ENCODE assay signal across 13 mouse cellular contexts in the genomic region with DNA sequence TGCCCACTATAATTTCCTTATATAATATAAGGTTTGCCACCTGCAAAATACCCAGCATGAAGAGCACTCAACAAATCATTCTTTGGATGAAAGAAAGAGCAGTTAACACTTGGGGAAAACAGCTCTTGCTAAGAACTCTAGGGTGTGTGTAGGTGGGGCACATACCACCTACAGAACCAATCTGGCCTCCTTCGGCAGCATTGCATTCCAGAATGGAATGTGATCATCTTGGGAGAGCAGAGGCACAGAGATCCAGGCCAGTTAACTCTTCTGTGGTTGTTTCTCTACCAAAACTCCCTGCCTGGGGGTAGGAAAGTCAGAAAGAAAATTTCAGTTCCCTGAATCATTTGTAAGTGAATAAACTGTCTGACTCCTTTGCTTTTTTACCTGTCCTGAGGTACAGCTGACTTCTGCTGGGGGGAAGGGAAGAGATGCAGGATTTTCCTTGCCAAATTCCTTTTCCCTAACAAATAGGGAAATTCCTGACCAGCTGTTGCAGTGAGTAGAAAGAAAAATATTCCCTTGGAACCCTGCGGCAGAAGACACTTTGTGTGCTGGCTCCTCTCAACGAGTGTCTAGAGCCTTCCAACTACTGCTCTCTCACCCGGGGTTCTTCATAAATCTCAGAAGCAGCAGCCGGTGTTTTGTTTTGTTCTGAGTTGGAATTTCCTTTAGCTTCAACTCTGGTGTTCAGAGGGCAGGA.
DNase-seq lines count a peak whose midpoint lies in the region; ATAC-seq lines count a peak whose summit lies in the region.
"Had no signal": no experiment of that assay in that cellular context is flagged by ENCODE, and none has a peak within 500 bp of the region (broad histone marks: within the 10 kb centered on the region; RNA-seq: fewer than 3 reads in every experiment).

No protein-coding gene starts in this region.

- ATAC-seq in limb, embryonic 13.5 days (ENCODE audit: low FRiP score, low read depth), result no peak
- no peak for ATAC-seq in limb, embryonic 15.5 days (ENCODE audit: insufficient number of reproducible peaks, low FRiP score, low TSS enrichment, low read depth)
- no peak for ATAC-seq in midbrain, embryonic 16.5 days
- ATAC-seq: forebrain, postnatal 0 days had no signal

- intact Hi-C loops in heart, postnatal 25 days (cut with DNase I), result no loop called here

- H3K9ac ChIP-seq in limb, embryonic 13.5 days, result no peak overlapping the region
- no peak overlapping the region for H3K9ac ChIP-seq in limb, embryonic 15.5 days
- H3K9ac ChIP-seq in midbrain, embryonic 16.5 days (ENCODE audit: low read depth, low read length), result no peak overlapping the region
- H3K9ac ChIP-seq: forebrain, postnatal 0 days; stomach, embryonic 15.5 days had no signal

- peak; percentile 72 for DNase-seq in heart, adult 11 months
- no peak for DNase-seq in heart, postnatal 25 days (ENCODE audit: low spot score)
- DNase-seq in limb, embryonic 10.5 days (ENCODE audit: low spot score), result no peak
- DNase-seq in ES-CJ7 (ENCODE audit: low read depth, low spot score), result peak; percentile 85
- DNase-seq in adipocyte (ENCODE audit: low spot score), result no peak
- DNase-seq: adrenal gland, postnatal 36 days; cerebellum, adult 9-11 months; forebrain, postnatal 0 days had no signal

- 29% methylated on average over 5 of the region's 5 CpGs for WGBS in limb, embryonic 13.5 days
- WGBS in limb, embryonic 10.5 days, result 59% methylated on average over 5 of the region's 5 CpGs
- WGBS in limb, embryonic 15.5 days, result 18% methylated on average over 5 of the region's 5 CpGs
- WGBS in midbrain, embryonic 16.5 days, result 68% methylated on average over 5 of the region's 5 CpGs

- H3K27me3 ChIP-seq in limb, embryonic 13.5 days, result no peaks in the 10 kb centered on the region
- no peaks in the 10 kb centered on the region for H3K27me3 ChIP-seq in limb, embryonic 10.5 days (ENCODE audit: low read depth, poor library complexity, severe bottlenecking)
- H3K27me3 ChIP-seq in limb, embryonic 15.5 days, result no peaks in the 10 kb centered on the region
- no peaks in the 10 kb centered on the region for H3K27me3 ChIP-seq in midbrain, embryonic 16.5 days (ENCODE audit: control insufficient read depth, insufficient read depth, low read depth, low read length)
- H3K27me3 ChIP-seq: stomach, embryonic 15.5 days had no signal

- no peak overlapping the region for H3K4me2 ChIP-seq in limb, embryonic 13.5 days (replicated peaks)
- no peak overlapping the region for H3K4me2 ChIP-seq in limb, embryonic 15.5 days
- no peak overlapping the region for H3K4me2 ChIP-seq in midbrain, embryonic 16.5 days (ENCODE audit: low read length)
- H3K4me2 ChIP-seq: liver, embryonic 11.5 days; stomach, embryonic 15.5 days had no signal

- peaks cover 33% of the 10 kb centered on the region for H3K4me1 ChIP-seq in limb, embryonic 13.5 days
- peaks cover 6% of the 10 kb centered on the region; the same call in 1 of the 2 replicates for H3K4me1 ChIP-seq in limb, embryonic 10.5 days
- H3K4me1 ChIP-seq in limb, embryonic 15.5 days, result peaks cover 22% of the 10 kb centered on the region
- H3K4me1 ChIP-seq in midbrain, embryonic 16.5 days (ENCODE audit: control insufficient read depth, insufficient read depth, low read length), result no peaks in the 10 kb centered on the region

- H3K27ac ChIP-seq in limb, embryonic 13.5 days, result peak overlapping the region; percentile 23; the same call in 1 of the 2 replicates
- H3K27ac ChIP-seq in limb, embryonic 10.5 days, result no peak overlapping the region
- H3K27ac ChIP-seq in limb, embryonic 15.5 days, result peak overlapping the region; percentile 72
- H3K27ac ChIP-seq in midbrain, embryonic 16.5 days (ENCODE audit: low read length), result no peak overlapping the region
- H3K27ac ChIP-seq: stomach, embryonic 15.5 days had no signal

- H3K9me3 ChIP-seq in limb, embryonic 13.5 days, result no peaks in the 10 kb centered on the region
- no peaks in the 10 kb centered on the region for H3K9me3 ChIP-seq in limb, embryonic 10.5 days (replicated peaks)
- no peaks in the 10 kb centered on the region for H3K9me3 ChIP-seq in limb, embryonic 15.5 days
- no peaks in the 10 kb centered on the region for H3K9me3 ChIP-seq in midbrain, embryonic 16.5 days (replicated peaks; ENCODE audit: control insufficient read depth, low read length, poor library complexity, severe bottlenecking)
- H3K9me3 ChIP-seq: stomach, embryonic 15.5 days had no signal

- H3K36me3 ChIP-seq in limb, embryonic 13.5 days, result no peaks in the 10 kb centered on the region
- H3K36me3 ChIP-seq in limb, embryonic 10.5 days, result no peaks in the 10 kb centered on the region
- no peaks in the 10 kb centered on the region for H3K36me3 ChIP-seq in limb, embryonic 15.5 days
- H3K36me3 ChIP-seq in midbrain, embryonic 16.5 days (ENCODE audit: control insufficient read depth, insufficient read depth, low read length), result no peaks in the 10 kb centered on the region
- H3K36me3 ChIP-seq: stomach, embryonic 15.5 days had no signal

- no peak overlapping the region for H3K4me3 ChIP-seq in limb, embryonic 13.5 days
- no peak overlapping the region for H3K4me3 ChIP-seq in limb, embryonic 10.5 days
- H3K4me3 ChIP-seq in limb, embryonic 15.5 days, result no peak overlapping the region
- H3K4me3 ChIP-seq in midbrain, embryonic 16.5 days (ENCODE audit: low read depth, low read length), result no peak overlapping the region
- H3K4me3 ChIP-seq: stomach, embryonic 15.5 days had no signal

Comparison
In these comparisons a context has a peak if more than half of its experiments do, and no peak if none do; other contexts are left out.
1. DNase-seq: peak in heart, adult 11 months (single experiment) and ES-CJ7 (single experiment); none in heart, postnatal 25 days (single experiment), limb, embryonic 10.5 days (single experiment) and adipocyte (single experiment).
2. H3K27ac ChIP-seq: peak in limb, embryonic 13.5 days (single experiment) and limb, embryonic 15.5 days (single experiment); none in limb, embryonic 10.5 days (single experiment) and midbrain, embryonic 16.5 days (single experiment).